Mouse (Mus musculus) splenic B cell, adult 2 months (primary cell): ENCODE results near the gene Scarb2.
A peak's percentile ranks its signal among the peaks of the same experiment; 100 is the strongest.

Experiments
- DNase-seq: peaks from one replicate; pipeline ENCODE4 v3.0.0-alpha.2; 2011; ENCODE audit warnings: low read depth, low spot score
- H3K27me3 ChIP-seq: 2 replicates; pipeline ENCODE4 v1.6.1; 2012; ENCODE audit warnings: mild to moderate bottlenecking, low read length, moderate library complexity, mixed read lengths; ENCODE audit not compliant: control insufficient read depth, poor library complexity, insufficient read depth, severe bottlenecking
- H3K36me3 ChIP-seq: 2 replicates; pipeline ENCODE4 v1.6.1; 2012; ENCODE audit warnings: mild to moderate bottlenecking, low read length, moderate library complexity, mixed read lengths; ENCODE audit not compliant: control insufficient read depth, poor library complexity, insufficient read depth, severe bottlenecking

Scarb2 gene

GRCm38 (mm10) chr5:92503856-92504618 is 2.6 kb downstream of the Scarb2 start:
- peak; percentile 66 for DNase-seq

DNA sequence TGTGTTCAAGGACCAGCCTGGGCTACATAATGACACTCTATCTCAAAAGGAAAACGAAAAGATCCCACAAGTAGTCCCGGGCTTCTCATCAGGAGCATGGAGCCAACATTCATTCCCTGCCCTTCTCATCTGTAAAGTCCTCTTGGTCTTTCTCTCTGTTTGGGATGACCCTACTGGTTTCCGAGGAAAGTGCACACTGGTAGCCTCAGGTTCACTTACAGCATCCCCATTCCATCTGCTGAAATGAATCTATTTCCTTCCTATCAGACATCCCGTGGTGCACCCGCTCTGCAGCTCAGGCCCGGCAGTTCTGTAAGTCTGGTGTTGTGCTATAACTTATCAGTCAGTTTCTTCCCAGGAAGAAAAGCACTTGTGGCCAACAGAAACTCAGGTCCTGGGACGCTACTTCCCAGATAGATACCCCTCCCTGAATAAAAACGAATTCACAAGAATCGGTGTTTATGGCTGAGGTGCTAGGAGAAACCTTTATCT is 3.2 kb downstream of the Scarb2 start:
- no peak for DNase-seq
- Histone ChIP-seq H3K36me3 (no peaks in the 10 kb centered on the region), H3K27me3 (no peaks in the 10 kb centered on the region)

More at GRCm38 (mm10) chr5:92503856-92504618, 2.6 kb downstream of the Scarb2 start:
- H3K27me3 ChIP-seq: no peaks in the 10 kb centered on the region
- no peaks in the 10 kb centered on the region for H3K36me3 ChIP-seq

- Histone ChIP-seq H3K27me3 (no peaks in the 10 kb centered on the region), H3K36me3 (no peaks in the 10 kb centered on the region)
- DNase-seq: peak; percentile 30
These were observed 7.3 kb downstream of the Scarb2 start for GRCm38 (mm10) chr5:92499378-92499777.

- Histone ChIP-seq H3K27me3 (no peaks in the 10 kb centered on the region), H3K36me3 (no peaks in the 10 kb centered on the region)
- no peak for DNase-seq
These were observed 8.0 kb downstream of the Scarb2 start for GRCm38 (mm10) chr5:92498661-92499060.

DNA sequence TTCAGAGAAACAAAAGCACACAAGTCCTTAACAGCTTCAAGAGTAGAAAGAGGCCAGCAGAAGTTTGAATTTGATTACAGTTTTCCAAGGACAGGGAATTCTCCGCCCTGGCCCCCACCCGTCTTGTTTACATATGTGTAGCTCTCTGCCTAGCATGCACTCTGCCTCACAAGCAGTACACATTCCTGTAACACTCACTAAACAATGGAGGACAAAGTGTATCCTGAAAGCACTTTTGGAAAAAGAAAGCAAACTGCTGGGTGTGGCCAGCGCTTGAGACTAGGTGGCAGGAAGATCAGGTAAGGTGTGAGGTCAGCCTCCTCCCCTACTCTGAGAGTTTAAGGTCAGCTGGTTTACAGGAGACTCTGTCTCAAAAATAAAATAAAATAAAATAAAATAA is 8.4 kb downstream of the Scarb2 start:
- no peaks in the 10 kb centered on the region for H3K27me3 ChIP-seq
- no peaks in the 10 kb centered on the region for H3K36me3 ChIP-seq
- DNase-seq: no peak

DNA sequence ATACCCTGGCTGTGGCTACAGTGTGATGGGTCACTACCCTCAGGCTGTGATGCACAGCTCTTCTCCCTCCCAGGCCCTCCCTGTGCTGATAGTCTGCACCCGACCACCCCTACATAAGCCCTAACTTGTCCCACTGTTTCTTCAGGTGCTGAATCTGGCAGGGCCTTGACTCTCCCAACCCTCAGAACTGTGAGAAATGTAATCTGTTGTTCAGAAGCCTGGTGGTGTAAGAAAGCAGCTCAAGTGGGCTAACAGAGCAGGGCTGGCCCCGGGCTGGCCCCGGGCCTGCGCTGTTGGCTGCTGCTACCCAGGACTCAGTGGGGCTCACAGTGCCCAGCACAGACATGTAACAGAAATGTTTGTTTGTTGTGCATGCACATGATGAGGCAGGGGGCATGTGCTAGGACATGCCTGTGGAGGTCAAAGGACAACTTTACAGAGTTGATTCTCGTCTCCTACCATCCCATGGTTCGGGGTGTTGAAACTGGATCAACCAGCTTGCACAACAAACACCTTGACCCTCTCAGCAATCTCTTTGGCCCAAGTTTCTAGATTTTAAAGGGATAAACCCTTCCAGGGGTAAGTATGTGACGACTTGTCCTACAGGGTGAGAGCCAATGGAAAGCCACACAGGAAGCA is 10.7 kb downstream of the Scarb2 start:
- H3K36me3 ChIP-seq: no peaks in the 10 kb centered on the region
- no peaks in the 10 kb centered on the region for H3K27me3 ChIP-seq
- no peak for DNase-seq

GRCm38 (mm10) chr5:92495291-92495690 is 11.3 kb downstream of the Scarb2 start:
- no peaks in the 10 kb centered on the region for H3K27me3 ChIP-seq
- no peak for DNase-seq
- no peaks in the 10 kb centered on the region for H3K36me3 ChIP-seq

GRCm38 (mm10) chr5:92493423-92493822 is 13.2 kb downstream of the Scarb2 start:
- H3K36me3 ChIP-seq: no peaks in the 10 kb centered on the region
- H3K27me3 ChIP-seq: no peaks in the 10 kb centered on the region
- no peak for DNase-seq

DNA sequence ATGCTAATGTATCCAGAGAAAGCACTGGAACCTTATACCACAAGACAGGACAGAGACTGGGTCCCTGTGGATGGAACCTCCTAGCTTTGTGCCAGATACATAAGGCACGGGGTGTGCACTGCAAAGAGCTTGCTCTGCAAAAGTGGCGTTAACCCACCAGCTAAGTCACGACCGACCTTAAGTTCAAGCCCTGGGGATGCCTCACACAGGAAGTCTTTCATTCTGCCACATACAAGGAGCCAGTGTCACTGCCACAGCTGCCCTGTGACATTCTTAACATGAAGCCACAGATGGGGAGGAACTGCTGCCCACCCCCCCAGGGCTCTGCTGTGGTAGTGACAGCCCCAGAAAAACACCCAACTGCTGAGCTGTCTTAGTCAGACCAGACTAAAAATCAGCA is 15.9 kb downstream of the Scarb2 start:
- Histone ChIP-seq H3K36me3 (no peaks in the 10 kb centered on the region), H3K27me3 (no peaks in the 10 kb centered on the region)
- DNase-seq: no peak

- DNase-seq: no peak
- Histone ChIP-seq H3K27me3 (no peaks in the 10 kb centered on the region), H3K36me3 (no peaks in the 10 kb centered on the region)
These were observed 16.3 kb downstream of the Scarb2 start for GRCm38 (mm10) chr5:92490304-92490703.

DNA sequence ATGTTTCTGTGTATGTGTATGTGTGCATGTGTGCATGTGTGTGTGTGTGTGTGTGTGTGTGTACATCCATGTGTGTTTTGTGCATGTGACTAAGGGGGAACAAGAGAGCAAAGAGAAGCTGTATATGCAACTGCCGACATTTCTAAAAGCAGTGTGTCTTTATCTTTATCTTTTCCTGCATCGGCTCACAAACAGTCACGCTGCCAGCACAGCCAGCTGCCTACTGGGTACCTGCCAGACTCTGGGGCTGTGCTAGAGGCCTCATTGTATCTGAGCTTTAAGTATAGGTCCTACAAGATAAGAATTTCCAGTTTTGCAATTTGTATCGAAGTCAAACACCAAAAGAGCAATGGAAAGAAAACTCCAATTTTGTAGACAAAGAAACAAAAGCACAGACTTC is 17.1 kb downstream of the Scarb2 start:
- Histone ChIP-seq H3K27me3 (no peaks in the 10 kb centered on the region), H3K36me3 (no peaks in the 10 kb centered on the region)
- no peak for DNase-seq

- Histone ChIP-seq H3K27me3 (no peaks in the 10 kb centered on the region), H3K36me3 (no peaks in the 10 kb centered on the region)
- no peak for DNase-seq
These were observed 17.7 kb downstream of the Scarb2 start for GRCm38 (mm10) chr5:92488961-92489360.

DNA sequence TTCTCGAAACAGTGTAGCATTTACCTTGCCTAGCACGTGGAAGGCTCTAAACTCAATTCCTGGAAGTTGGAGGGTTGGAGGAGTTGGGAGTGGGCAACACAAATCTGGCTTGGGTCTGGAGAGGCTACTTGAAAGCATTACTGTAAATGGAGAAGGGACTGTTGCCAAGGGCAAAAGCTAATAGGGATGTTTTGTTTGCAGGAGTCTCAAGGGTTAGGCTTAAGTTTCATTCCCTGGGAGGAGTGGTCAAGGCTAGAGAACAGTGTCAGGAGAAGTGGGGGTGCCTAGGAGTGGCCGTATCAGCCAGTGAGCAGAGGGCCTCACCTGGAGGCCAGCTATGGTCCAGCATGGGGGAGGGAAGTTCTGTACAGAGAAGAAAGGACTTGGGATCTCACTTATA is 18.2 kb downstream of the Scarb2 start:
- Histone ChIP-seq H3K27me3 (no peaks in the 10 kb centered on the region), H3K36me3 (peaks cover 2% of the 10 kb centered on the region; the same call in 1 of the 2 replicates)
- no peak for DNase-seq

DNA sequence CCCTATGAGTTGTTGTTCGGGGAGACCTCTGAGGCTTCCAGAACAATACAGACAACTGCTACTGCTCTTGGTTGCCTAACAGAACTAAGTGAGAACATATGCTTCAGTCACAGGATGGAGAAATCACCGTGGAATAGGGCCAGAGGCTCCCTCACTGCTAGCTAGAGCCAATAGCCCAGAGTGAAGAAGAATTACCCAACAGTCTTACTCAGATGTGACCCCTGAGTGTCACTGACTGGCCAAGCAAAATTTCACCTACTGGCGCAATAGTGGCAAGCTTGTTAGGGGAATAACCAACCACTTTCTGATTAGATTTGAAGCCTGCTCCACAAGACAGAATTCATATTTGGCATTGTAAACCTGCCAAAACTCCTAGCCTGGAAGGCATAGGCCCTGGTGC is 19.9 kb downstream of the Scarb2 start:
- no peak for DNase-seq
- no peaks in the 10 kb centered on the region for H3K27me3 ChIP-seq
- H3K36me3 ChIP-seq: peaks cover 6% of the 10 kb centered on the region; the same call in 1 of the 2 replicates

DNA sequence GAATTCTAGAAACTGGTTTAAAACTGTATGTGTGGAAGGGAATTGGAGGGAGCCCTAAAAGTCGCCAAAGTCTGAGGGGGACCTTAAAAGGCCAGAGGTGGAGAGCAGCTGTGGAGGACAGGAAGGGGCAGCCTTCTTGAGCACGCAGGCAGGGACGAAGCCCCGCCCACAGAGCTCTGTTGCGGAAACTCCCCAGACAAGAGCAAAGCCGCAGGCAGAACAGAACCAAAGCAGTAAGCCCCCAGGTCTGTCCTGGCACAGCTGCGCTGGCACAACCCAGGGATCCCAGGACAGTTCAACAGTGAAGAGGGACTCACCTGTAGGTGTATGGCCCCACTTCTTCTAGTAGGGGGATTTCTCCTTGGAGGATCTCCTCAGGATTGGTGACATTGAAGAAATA is 21.8 kb downstream of the Scarb2 start:
- no peaks in the 10 kb centered on the region for H3K27me3 ChIP-seq
- DNase-seq: peak; percentile 48
- H3K36me3 ChIP-seq: peaks cover 6% of the 10 kb centered on the region; the same call in 1 of the 2 replicates
